Mouse (Mus musculus) embryonic facial prominence, embryonic 13.5 days (tissue): ENCODE measurements around the gene Gipc3. TPM values are rescaled to one million over a fixed set of nuclear protein-coding genes. Genes with fewer than 3 reads are reported as not detected.

Experiments used
- ATAC-seq: fragments of 200-750 bp; cut with Nextera tagmentation; 2 replicates; pipeline ENCODE4 v1.8.0; 2017; ENCODE audit warnings: low read depth; ENCODE audit not compliant: insufficient number of reproducible peaks, insufficient read depth, low FRiP score, low TSS enrichment
- H3K27ac ChIP-seq: fragments of 300-500 bp; sonication (generic); 2 replicates; pipeline ENCODE4 v1.5.1; 2015; ENCODE audit warnings: moderate library complexity, mild to moderate bottlenecking, inconsistent platforms
- H3K27me3 ChIP-seq: fragments of 300-500 bp; sonication (generic); 2 replicates; pipeline ENCODE4 v1.6.1; 2015; ENCODE audit warnings: mild to moderate bottlenecking, inconsistent platforms
- H3K36me3 ChIP-seq: fragments of 300-500 bp; sonication (generic); 2 replicates; pipeline ENCODE4 v1.6.1; 2015; ENCODE audit warnings: mild to moderate bottlenecking, inconsistent platforms
- H3K4me1 ChIP-seq: fragments of 300-500 bp; sonication (generic); 2 replicates; pipeline ENCODE4 v1.6.1; 2015; ENCODE audit warnings: inconsistent platforms
- H3K4me2 ChIP-seq: fragments of 300-500 bp; sonication (generic); 2 replicates; pipeline ENCODE4 v1.6.1; 2015; ENCODE audit warnings: moderate library complexity, mild to moderate bottlenecking, inconsistent platforms
- H3K4me3 ChIP-seq: fragments of 300-500 bp; sonication (generic); 2 replicates; pipeline ENCODE4 v1.5.1; 2015; ENCODE audit warnings: mild to moderate bottlenecking, inconsistent platforms
- H3K9ac ChIP-seq: fragments of 300-500 bp; sonication (generic); 2 replicates; pipeline ENCODE4 v1.6.1; 2015; ENCODE audit warnings: mild to moderate bottlenecking, inconsistent platforms
- H3K9me3 ChIP-seq: fragments of 300-500 bp; sonication (generic); 2 replicates; pipeline ENCODE4 v1.6.1; 2016; ENCODE audit warnings: inconsistent platforms
- WGBS: fragments of 180-500 bp; shearing (Covaris S2); methylation state at CpG from one replicate; pipeline ENCODE4 v1.1.7; 2015; ENCODE audit warnings: mixed read lengths; 5-methylcytosine and 5-hydroxymethylcytosine counted together
- polyA plus RNA-seq: library from polyadenylated mRNA; unstranded; fragments of >200 nt; fragmentation: Nextera tagmentation; extraction: Ambion mirVana; gene quantifications from 2 replicates; pipeline ENCODE4 v1.2.1, GENCODE M21; 2015

The Gipc3 gene
- polyA plus RNA-seq, 1 experiment from 2014 or later = 0.13 TPM

- no peaks in the 10 kb centered on the region for H3K9me3 ChIP-seq
- peaks cover 39% of the 10 kb centered on the region for H3K27me3 ChIP-seq
- no peak overlapping the region for H3K27ac ChIP-seq
- no peak for ATAC-seq
- H3K36me3 ChIP-seq = peaks cover 74% of the 10 kb centered on the region
- no peak overlapping the region; the same call in 1 of the 2 replicates for H3K9ac ChIP-seq
- no peak overlapping the region for H3K4me3 ChIP-seq
- H3K4me1 ChIP-seq = peaks cover 27% of the 10 kb centered on the region
- WGBS = 80% methylated on average over 6 of the region's 6 CpGs
- H3K4me2 ChIP-seq = no peak overlapping the region
These were observed 23.6 kb upstream of the Gipc3 start for GRCm38 (mm10) chr10:81366477-81367206.

GRCm38 (mm10) chr10:81365672-81366476 lies 22.8 kb upstream of the Gipc3 start, which contains the start of gene 4930404N11Rik:
TSS of gene 4930404N11Rik (minus strand) at chr10:81365816.
- Histone ChIP-seq H3K4me1 (peaks cover 31% of the 10 kb centered on the region), H3K4me2 (peak within 1 kb of the TSS; percentile 60), H3K27me3 (peaks cover 39% of the 10 kb centered on the region), H3K9ac (peak within 1 kb of the TSS; percentile 61), H3K36me3 (peaks cover 73% of the 10 kb centered on the region), H3K27ac (no peak within 1 kb of the TSS), H3K4me3 (peak within 1 kb of the TSS; percentile 32), H3K9me3 (no peaks in the 10 kb centered on the region)
- 24% methylated on average over 12 of the region's 12 CpGs for WGBS
- no peak for ATAC-seq

GRCm38 (mm10) chr10:81365073-81365472 lies 22.0 kb upstream of the Gipc3 start:
- H3K36me3 ChIP-seq = peaks cover 68% of the 10 kb centered on the region
- no peak overlapping the region for H3K4me2 ChIP-seq
- H3K27ac ChIP-seq = no peak overlapping the region
- H3K9me3 ChIP-seq = no peaks in the 10 kb centered on the region
- H3K4me3 ChIP-seq = no peak overlapping the region
- H3K27me3 ChIP-seq = peaks cover 39% of the 10 kb centered on the region
- H3K4me1 ChIP-seq = peaks cover 37% of the 10 kb centered on the region
- H3K9ac ChIP-seq = no peak overlapping the region
- 28% methylated on average over 4 of the region's 4 CpGs for WGBS
- 0 out of 2 replicates have a peak, but pooled peaks have one; percentile 12 for ATAC-seq

GRCm38 (mm10) chr10:81364666-81365065 lies 21.6 kb upstream of the Gipc3 start:
- Histone ChIP-seq H3K36me3 (peaks cover 67% of the 10 kb centered on the region), H3K27ac (no peak overlapping the region), H3K4me2 (peak overlapping the region; percentile 60), H3K9me3 (no peaks in the 10 kb centered on the region), H3K9ac (peak overlapping the region; percentile 61), H3K27me3 (peaks cover 39% of the 10 kb centered on the region), H3K4me1 (peaks cover 37% of the 10 kb centered on the region), H3K4me3 (peak overlapping the region; percentile 32)
- 11% methylated on average over 28 of the region's 28 CpGs for WGBS
- no peak for ATAC-seq

- ATAC-seq = no peak
- H3K4me1 ChIP-seq = peaks cover 44% of the 10 kb centered on the region
- WGBS = 11% methylated on average over 54 of the region's 54 CpGs
- peak overlapping the region; percentile 60 for H3K4me2 ChIP-seq
- H3K4me3 ChIP-seq = peak overlapping the region; percentile 32
- H3K9me3 ChIP-seq = no peaks in the 10 kb centered on the region
- H3K27me3 ChIP-seq = peaks cover 39% of the 10 kb centered on the region
- no peak overlapping the region for H3K27ac ChIP-seq
- H3K36me3 ChIP-seq = peaks cover 57% of the 10 kb centered on the region
- peak overlapping the region; percentile 61; the same call in 1 of the 2 replicates for H3K9ac ChIP-seq
These were observed 20.6 kb upstream of the Gipc3 start for GRCm38 (mm10) chr10:81363436-81364346.

- ATAC-seq = no peak
- H3K4me3 ChIP-seq = no peak overlapping the region; the same call in 1 of the 2 replicates
- no peak overlapping the region for H3K4me2 ChIP-seq
- H3K27me3 ChIP-seq = peaks cover 39% of the 10 kb centered on the region
- H3K9ac ChIP-seq = no peak overlapping the region
- peaks cover 55% of the 10 kb centered on the region for H3K4me1 ChIP-seq
- peaks cover 45% of the 10 kb centered on the region for H3K36me3 ChIP-seq
- WGBS = 76% methylated on average over 12 of the region's 12 CpGs
- no peak overlapping the region for H3K27ac ChIP-seq
- H3K9me3 ChIP-seq = no peaks in the 10 kb centered on the region
These were observed 19.4 kb upstream of the Gipc3 start for GRCm38 (mm10) chr10:81362336-81362949.

- WGBS = 63% methylated on average over 8 of the region's 8 CpGs
- Histone ChIP-seq H3K9ac (0 out of 2 replicates have a peak overlapping the region, but pooled peaks have one; percentile 44), H3K4me1 (peaks cover 61% of the 10 kb centered on the region), H3K4me3 (no peak overlapping the region), H3K4me2 (no peak overlapping the region), H3K36me3 (peaks cover 30% of the 10 kb centered on the region), H3K27me3 (peaks cover 33% of the 10 kb centered on the region), H3K9me3 (no peaks in the 10 kb centered on the region), H3K27ac (no peak overlapping the region)
- ATAC-seq = no peak
These were observed 17.7 kb upstream of the Gipc3 start for GRCm38 (mm10) chr10:81360721-81361120.

- Histone ChIP-seq H3K4me3 (peak overlapping the region; percentile 78), H3K4me2 (peak overlapping the region; percentile 98), H3K27ac (0 out of 2 replicates have a peak overlapping the region, but pooled peaks have one; percentile 11), H3K4me1 (peaks cover 55% of the 10 kb centered on the region), H3K9ac (peak overlapping the region; percentile 84), H3K9me3 (no peaks in the 10 kb centered on the region), H3K36me3 (peaks cover 30% of the 10 kb centered on the region), H3K27me3 (peaks cover 15% of the 10 kb centered on the region)
- ATAC-seq = no peak
- 62% methylated on average over 1 of the region's 1 CpGs for WGBS
These were observed 15.8 kb upstream of the Gipc3 start for GRCm38 (mm10) chr10:81358841-81359240.

GRCm38 (mm10) chr10:81358209-81358608 lies 15.1 kb upstream of the Gipc3 start:
- 30% methylated on average over 4 of the region's 4 CpGs for WGBS
- Histone ChIP-seq H3K9ac (peak overlapping the region; percentile 84), H3K27me3 (peaks cover 8% of the 10 kb centered on the region), H3K36me3 (peaks cover 28% of the 10 kb centered on the region), H3K4me2 (peak overlapping the region; percentile 98), H3K4me3 (peak overlapping the region; percentile 78), H3K4me1 (peaks cover 49% of the 10 kb centered on the region), H3K27ac (no peak overlapping the region), H3K9me3 (no peaks in the 10 kb centered on the region)
- ATAC-seq = no peak; the same call in 1 of the 2 replicates

- peaks cover 43% of the 10 kb centered on the region for H3K4me1 ChIP-seq
- peak; percentile 80 for ATAC-seq
- WGBS = 2% methylated on average over 79 of the region's 79 CpGs
- H3K36me3 ChIP-seq = peaks cover 18% of the 10 kb centered on the region
- H3K4me2 ChIP-seq = peak within 1 kb of the TSS; percentile 98
- no peaks in the 10 kb centered on the region for H3K9me3 ChIP-seq
- H3K27ac ChIP-seq = no peak within 1 kb of the TSS
- H3K27me3 ChIP-seq = no peaks in the 10 kb centered on the region
- H3K9ac ChIP-seq = peak within 1 kb of the TSS; percentile 84
- H3K4me3 ChIP-seq = peak within 1 kb of the TSS; percentile 78
These were observed 14.2 kb upstream of the Gipc3 start, which contains the start of gene Mfsd12 for GRCm38 (mm10) chr10:81356991-81357844. TSS of gene Mfsd12 (plus strand) at chr10:81357491.
